Mouse (Mus musculus) frontal cortex, postnatal 25 days (tissue): ENCODE data around the gene Hcfc2.

Source experiments
- DNase-seq, 2 experiments: peaks; one replicate each; pipeline ENCODE4 v3.0.0; 2022; ENCODE audit warnings: low spot score in 2 of 2

The Hcfc2 gene

DNA sequence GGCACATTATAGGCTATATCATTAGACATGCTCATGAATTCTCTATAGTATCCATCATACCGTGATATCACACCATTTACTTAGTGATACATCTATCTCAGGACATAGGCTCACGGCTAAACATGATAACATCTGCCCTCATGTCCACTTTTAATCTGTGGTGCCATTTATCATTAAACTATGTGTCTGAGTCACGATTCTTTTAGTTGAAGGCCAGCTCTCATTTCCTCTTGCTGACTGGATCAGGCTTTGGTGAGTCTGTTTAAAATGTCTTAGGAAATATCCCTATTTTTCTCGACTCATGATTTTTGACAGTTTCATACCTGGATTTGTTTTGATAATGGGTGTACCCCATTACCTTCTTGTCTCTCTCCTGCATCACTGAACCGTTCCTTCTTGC is at the start of gene Hcfc2:
Hcfc2 (plus strand) TSS at position 205 of the 400 bp plus-strand sequence.
- no peak for DNase-seq

DNA sequence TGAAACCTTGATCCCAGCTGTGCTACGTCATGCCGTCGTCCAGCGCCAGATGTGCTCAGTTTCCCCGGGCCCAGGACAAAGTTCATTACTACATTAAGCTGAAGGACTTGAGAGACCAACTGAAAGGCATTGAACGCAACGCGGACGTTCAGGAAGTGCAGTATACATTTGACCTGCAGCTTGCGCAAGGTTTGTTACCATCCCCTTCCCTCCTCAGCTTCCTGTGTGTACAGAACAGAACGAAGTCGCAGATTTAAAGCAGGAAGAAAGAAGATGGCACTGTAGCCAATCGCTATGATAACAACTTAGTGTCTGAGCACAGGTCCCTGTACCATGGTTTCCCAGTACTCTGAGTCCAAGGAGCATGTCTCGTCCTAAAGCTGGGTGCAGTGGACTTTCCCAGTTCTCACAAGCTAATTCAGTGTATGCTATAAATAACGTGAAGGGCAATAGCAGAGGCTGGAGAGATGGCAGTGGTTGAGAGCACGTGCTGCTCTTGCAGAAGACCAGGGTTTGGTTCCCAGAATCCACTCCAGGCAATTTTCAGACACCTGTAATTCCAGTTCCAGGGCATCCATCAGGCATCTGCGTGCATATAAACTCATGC is 48.7 kb upstream of the Hcfc2 start:
- DNase-seq, result no peak

DNA sequence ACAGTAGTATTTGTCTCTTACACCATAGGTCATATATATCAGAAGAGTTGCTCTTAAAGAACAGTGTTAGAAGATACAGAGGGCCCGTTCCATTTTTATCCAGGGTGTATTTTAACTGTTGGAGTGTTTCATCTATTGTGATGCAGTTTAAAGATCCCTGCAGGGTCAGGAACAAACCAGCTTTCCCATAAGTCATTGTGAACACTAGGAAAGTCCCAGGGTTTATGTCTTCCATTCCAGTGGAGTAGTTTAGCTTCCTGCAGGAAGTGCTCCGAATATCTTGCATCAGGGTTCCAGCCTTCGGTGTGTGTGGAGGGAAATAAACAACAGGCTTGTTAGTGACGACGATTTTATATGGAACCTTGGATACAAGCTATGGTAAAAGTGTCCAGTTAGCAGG is 44.7 kb upstream of the Hcfc2 start:
- no peak for DNase-seq

DNA sequence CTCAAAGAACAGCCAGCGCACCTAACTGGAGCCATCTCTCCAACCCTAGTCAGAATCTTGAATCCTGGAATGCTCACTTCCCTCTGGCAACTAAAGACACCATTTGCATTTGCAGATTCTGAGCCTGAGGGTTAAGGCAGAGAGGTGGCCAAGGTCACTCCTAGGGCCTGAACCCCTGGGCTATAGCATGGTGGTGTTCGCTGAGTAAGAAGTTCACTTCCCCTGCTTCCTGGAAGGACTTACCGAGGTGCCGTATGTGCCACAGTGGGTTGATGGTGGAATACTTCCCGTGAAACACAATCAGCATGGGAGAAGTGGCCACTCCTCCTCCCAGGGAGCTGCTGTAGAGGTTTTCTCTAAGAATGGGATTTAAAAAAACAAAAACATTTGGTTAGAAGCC is 43.3 kb upstream of the Hcfc2 start:
- no peak for DNase-seq

DNA sequence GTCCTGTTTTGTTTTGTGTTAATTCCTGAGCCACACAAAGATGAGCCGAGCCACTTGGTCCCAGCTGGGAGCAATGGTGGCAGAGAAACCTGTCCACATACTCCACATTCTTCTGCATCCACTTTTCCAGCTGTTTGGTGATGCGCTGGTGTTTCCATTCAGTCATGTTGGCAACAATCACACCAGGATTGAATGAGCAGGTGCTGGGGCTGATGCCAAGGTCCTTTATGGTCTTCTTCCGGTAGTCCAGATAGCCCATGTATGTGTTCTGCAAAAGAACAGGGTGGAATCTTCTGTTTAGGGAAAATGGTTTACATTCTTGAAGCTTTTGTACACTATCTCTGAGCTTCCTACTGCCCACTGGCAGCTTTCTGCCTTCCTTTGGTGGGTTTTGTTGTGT is 41.4 kb upstream of the Hcfc2 start:
- DNase-seq, result no peak

DNA sequence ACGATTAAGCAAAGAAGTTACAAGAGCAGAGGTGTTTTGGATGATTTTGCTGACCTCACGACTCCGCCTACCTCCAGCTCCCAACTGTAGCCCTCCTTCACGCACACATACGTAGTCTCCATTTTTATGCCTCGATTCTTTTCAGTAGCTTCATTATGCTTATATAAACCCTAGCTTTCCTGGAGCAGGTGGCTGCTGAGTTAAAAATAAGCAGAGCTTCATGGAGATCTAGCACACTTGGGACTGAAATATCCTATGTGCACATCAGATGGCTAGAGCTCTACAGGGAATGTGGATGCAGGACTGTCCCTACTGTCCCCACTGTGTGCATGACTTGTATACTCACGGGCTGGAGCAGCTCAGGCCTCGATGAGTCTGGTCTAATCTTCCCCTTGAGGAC is 34.1 kb upstream of the Hcfc2 start:
- peak in 1 of 2 experiments; percentile 27 for DNase-seq

DNA sequence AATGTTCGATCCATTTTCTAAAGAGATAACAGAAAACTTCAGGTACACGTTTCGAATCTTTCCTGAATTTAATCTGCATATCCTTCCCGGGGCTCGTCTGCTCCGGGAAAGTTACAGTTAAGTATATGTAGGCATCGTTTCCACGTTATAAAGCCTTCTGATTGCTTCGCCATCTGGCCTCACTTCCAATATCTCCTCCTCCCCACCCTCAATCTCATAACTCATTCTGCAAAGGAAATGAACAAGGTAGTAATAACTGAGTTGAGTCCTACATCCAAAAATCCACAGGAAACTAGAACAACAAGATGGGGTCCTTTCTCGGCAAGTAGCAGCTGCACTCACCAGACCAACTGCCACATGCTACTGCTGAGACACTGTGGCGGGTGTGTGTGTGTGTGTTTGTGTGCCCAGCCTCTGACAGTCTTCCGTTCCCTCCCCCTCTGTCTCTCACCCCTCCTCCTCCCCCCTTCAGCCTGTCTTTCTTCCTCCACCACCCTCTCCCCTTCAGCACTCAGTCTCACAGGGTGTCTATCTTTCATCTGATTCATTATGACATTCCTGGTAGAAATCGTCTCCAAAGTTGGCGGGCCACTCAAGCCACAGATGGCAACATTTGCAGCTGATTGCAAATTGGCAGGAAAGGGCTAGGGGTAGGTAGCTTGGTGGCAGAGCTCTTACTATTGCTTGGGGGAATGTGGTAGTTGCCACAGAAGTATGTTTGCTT is 33.5 kb upstream of the Hcfc2 start:
- peak in 1 of 2 experiments; percentile 26 for DNase-seq

DNA sequence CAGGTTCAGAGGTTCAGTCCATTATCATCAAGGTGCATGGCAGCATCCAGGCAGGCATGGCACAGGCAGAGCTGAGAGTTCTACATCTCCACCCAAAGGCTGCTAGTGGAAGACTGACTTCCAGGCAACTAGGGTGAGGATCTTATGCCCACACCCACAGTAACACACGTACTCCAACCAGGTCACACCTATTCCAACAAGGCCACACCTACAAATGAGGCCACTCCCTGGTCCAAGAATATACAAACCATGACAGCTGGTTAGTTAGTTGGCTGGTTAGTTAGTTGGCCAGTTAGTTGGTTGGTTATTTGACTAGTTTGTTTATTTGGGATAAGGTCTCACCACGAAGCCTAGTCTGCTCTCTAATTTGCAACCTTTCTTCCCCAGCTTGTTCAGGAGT is 32.7 kb upstream of the Hcfc2 start:
- DNase-seq, result no peak

DNA sequence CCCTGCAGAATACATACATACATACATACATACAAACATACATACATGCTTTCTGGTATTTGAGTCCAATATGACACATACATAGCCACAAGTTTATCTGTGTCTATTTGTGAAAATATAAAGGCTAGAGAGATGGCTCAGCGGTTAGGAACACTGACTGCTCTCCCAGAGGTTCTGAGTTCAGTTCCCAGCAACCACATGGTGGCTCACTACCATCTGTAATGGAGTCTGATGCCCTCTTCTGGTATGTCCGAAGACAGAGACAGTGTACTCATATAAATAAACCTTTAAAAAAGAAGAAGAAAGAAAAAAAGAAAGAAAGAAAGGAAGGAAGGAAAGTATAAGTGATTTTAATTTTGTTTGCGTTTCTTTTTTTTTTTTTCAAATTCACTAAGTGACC is 30.0 kb upstream of the Hcfc2 start:
- no peak for DNase-seq

DNA sequence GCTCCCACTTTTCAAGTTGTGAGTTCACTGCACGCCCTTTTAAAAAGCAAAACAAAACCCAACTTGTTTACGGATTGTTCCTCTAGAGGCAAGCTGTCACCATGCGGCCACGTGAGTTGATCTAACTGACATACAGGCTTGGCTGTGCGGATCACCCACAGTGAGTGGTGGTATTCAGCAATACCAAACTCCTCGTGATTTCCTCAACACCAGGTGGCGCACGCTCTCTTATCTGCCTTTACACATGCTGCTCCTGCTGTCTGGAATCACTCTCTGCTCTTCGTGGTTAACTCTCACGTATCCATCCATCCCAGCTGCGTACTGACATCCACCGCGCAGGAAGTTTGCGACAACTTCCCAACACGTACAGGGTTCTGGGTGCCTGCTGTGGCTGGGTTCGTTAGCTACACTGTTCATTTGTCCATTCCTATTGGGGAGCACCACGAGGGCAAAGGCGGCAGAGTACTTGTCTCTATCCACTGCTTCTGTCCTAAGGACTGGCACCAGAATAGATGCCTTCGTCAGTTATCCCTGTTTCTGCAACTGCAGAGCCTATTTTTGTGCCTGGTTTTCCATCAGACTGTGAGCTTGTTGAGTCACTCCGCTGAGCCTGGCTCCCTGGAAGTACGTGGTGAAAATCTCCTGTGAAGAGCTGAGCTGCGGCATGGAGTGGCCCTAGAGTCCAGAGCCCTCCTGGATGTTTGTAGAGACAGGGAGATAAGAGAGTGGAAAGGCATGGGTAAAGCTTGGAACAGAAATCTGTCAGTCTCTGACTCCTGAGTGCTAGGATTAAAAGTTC is 29.3 kb upstream of the Hcfc2 start:
- DNase-seq, result peak; percentile 82 to 90

DNA sequence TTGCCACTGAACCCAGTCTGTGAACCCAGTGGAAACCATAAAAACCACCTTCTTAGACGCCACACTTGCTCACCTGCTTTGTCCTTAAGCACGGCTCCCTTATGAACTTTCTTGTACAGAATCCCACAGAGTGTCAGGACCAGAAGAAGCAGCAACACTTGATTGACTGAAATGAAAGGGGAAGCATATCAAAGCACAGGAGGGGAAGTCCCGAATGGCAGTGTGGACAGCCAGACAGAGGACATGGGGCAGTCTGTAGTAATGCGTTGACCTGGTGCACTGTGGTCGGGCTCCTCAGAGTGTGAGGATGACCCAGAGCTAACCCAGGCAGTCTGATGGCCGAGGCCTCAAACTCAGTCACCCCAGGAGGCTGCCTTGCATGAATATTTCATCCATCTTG is 25.8 kb upstream of the Hcfc2 start:
- no peak for DNase-seq

DNA sequence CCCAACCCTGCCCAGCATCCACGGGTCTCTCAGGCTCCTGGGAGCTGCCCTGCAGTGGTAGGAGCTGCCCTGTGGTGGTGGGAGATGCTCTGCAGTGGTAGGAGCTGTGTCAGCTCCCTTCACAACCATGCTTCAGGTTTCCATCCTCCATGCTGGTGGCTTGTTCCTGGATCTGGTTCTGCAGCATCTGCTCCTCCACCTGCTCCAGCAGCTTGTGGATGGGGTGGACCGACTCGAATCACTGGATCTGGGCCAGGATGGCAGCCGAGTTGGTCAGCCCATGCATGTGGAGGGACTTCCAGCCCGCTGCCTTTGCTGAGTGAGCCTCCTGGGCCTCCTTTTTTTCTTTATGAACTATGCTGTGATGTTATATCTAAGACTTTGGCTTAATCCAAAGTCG is 19.0 kb upstream of the Hcfc2 start:
- no peak for DNase-seq

DNA sequence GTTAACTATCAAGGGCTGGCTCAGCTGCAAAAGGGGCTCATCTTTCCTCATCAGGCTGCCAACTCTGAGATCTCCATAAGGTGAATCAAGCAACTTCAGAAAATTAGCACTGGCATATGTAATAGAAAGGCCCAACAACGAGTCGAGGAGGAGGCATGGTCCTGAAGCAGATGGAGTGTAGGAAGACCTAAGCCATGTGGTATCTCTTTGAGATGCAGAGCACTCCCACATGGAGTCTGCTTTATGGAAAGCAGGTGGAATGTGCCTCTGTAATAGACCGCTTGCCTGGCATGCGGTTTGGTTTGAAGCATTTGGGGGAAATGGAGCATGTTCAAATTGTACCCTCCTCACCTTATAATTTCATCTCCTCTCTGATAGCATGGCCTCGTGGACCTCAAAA is 15.2 kb upstream of the Hcfc2 start:
- DNase-seq, result no peak

DNA sequence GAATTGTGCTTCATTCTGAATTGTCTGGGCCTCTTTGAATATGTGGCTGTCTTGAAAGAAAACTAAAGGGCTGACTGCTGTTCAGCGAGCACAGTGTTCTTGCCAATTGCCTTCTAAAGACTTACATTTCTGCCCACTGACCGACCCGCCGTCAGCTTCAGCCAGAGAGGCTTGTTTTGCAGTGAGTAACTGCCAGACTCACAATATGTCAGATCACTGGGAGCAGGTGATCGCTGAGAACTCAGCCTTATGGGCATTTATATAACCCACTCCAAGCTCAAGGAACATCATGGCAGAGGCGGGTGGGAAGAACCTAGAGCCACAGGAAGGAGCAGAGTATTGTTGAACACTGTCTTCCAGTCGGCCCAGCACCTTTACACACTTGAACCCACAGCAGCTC is 14.3 kb upstream of the Hcfc2 start:
- peak in 1 of 2 experiments; percentile 22 for DNase-seq

DNA sequence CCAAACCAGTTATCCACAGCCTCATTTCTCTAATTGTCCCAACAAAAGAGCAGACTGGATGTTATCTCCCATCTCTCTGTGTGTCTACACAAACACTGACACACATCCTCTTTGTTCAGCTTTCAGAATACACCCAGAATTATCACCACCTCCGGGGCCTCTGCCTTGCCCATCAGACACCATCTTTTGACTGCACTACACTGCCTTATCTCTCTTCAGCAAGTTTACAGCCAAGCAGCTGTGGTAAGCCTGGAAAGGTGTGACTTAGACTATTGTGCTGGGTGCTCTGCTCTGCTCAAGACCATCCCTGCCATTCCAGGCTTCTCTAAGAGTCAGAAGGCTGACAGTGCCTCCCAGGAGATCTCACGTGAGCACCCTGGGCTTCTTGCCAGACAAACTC is 10.5 kb upstream of the Hcfc2 start:
- DNase-seq, result no peak

DNA sequence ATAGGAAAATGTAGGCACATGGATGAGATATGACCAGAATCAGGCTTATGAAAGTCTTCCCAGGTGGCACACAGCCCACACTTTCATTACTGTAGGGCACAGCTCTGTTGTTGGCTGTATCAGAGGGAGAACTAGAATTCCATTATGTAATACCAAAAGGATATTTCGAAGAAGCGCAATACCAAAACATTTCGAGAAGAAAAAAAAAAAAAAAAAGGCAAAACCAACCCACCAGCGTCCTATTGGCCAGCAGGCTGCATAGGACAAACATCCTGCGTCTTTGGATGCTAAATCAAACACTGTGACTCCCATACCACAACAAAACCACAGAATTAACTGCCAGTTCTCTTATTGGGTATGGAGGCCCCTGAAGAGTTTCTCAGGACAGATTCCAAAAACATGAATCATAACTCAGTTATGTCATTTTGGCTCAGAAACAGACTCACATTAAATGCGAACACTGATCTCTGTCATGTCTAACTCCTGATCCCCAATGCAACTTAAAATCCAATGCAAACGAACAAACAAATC is 6.2 kb upstream of the Hcfc2 start:
- no peak for DNase-seq

DNA sequence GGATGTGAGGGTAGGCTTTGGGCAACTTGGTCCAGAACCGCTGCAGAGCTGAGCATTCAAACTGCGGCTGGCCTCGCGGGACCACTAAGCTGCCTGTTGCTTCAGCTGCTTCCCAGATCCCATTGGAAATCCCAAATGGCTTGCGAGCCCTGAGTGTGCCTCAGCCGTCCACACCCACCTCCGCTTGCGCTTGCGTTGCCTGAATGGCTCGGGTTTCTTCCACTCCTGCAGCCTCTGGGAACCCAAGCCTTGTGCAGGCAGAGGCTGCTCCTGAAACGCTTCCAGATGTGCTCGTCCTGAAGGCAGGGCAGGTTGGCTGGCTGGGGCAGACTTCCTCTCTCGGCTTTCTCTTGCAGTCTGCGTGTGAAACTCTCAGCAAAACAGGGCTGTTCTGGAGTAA is 5.5 kb upstream of the Hcfc2 start, which contains the start of gene Glt8d2:
Glt8d2 (minus strand) TSS at position 157 of the 400 bp plus-strand sequence.
- peak; percentile 17 to 35 for DNase-seq

DNA sequence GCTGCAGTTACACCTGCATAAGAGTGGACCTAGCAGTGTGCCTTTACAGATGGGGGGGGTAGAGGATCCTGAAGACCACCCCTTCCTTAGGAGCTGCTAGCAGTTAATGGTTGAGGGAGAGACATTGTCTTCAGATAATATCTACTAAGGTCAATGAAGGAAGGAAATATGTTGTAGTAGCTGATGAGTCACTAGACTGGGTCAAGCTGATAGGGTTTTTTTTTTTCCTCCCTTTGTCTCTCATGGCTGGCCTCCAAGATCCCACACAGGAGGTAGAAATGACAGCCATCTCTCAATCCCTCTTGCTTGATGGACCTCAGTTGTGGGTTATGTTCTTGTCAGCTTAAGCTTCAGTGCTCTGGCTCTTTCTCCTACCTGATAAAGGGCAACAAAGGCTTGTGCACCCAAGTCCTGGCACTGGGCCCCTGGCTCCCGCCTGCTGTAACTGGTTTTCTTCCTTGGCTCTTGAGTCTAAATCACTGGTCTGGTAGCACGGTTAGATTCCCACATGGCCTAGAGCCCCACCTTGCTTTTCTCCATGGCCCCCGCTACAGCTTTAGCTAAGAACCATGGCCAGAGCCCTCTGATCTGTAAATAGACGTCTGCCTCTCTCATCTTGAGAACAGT is 606 bp downstream of the Hcfc2 start:
- no peak for DNase-seq

DNA sequence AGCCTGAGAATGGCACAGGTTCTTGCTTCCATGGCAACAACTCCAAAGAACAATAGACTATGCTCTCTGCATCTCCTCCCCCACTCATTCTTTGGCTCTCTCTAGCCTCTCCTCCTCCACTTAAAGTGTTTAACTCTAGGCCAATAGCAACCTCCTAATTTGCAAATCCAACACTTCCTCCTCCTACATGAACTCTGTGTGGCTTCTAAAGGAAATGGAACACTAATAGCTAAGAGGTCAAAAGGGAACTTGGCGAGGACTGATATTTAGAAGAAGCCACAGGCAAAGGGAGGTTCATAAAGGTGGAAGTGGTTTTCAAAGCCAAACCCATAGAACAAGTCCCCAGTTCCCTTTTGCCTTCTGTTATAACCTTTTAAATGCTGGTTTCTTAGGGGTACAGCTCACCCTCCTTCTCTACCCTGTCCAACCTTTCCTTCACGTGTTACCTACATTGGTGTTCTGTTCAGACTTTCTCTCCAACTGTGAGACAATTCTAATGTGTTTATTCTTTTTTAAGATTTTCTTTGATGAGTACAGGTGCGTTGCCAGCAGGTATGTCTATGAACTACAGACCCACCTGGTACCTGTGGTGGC is 1.4 kb downstream of the Hcfc2 start:
- DNase-seq, result no peak

DNA sequence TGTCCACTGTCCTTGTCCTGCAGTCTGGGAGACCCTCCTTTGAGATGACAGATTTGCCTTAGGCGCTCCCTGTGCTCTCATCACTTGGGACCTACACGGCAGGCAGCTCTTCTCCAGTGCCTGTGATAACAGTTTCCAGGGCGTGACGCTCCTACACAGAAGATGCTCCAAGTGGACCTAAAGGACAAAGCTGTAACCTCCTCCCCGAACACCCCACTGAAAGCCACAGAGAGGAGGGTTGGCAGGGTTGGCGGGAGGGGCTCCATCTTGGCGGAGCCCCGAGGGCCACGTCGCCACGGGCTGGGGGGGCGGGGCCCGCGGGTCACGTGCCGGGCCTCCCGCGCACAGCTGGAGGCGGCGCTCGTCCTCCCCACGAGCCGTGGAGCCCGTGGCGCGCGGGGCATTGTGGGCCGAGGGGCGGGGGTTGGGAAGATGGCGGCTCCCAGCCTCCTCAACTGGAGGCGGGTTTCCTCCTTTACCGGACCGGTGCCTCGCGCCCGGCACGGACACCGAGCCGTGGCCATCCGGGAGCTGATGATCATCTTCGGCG is 2.8 kb downstream of the Hcfc2 start:
- peak; percentile 77 to 82 for DNase-seq

DNA sequence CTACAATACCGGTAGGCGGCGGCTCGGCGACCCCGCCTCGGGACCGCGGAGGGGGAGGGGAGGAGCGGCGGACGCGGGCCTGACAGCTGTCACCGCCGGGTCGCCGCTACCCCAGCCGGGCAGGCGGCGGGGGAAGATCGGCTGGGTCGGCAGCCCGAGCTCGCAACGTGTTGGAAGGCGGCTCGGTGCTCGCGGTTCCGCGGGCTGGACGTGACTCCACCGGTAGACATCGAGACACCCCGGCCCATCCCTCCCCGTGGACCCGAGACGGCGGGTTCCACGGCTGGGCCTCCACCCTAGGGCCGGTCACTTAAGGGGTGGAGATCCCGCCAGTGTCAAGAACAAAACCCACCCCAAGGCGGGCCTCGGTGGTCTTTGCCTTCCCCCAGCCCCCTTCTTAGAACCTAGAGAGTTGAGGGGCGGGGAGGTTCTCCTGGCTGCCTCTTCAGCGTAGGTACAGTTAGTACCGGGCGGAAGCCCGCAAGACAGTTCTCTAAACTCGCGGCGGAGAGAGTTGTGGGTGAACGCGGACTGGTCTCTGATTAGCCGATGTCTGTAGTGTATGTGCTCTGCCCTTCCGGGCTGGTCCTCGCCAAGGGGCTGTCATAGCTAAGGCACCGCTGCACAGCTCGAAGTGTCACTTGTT is 3.5 kb downstream of the Hcfc2 start:
- DNase-seq, result no peak
